Mouse (Mus musculus) bone marrow, adult 2 months (tissue): ENCODE data around the gene Fignl2. TPM values are rescaled to one million over a fixed set of nuclear protein-coding genes. Genes with fewer than 3 reads are reported as not detected.
"Not testable (repeated sequence)": the region's sequence is repeated elsewhere in the genome, so short reads cannot be mapped to it uniquely, and the experiment has no call there.

ENCODE experiments used
- H3K27ac ChIP-seq: fragments of 200-500 bp; 2 replicates; pipeline ENCODE4 v1.5.1; 2012; ENCODE audit warnings: low read depth, mild to moderate bottlenecking, control low read depth, inconsistent platforms, low read length; ENCODE audit not compliant: control insufficient read depth, poor library complexity, insufficient read depth
- H3K4me1 ChIP-seq: fragments of 200-500 bp; 2 replicates; pipeline ENCODE4 v1.6.1; 2011; ENCODE audit warnings: low read length; ENCODE audit not compliant: control insufficient read depth, insufficient read depth
- H3K4me3 ChIP-seq: fragments of 200-500 bp; replicated peaks from 2 replicates; pipeline ENCODE3; 2011; ENCODE audit warnings: mild to moderate bottlenecking, low read depth, low read length, control low read depth; ENCODE audit not compliant: control insufficient read depth
- CTCF ChIP-seq: fragments of 200-500 bp; IDR thresholded peaks from 2 replicates; pipeline ENCODE4 v1.5.1; 2011; ENCODE audit warnings: low read length, control low read depth; ENCODE audit not compliant: control insufficient read depth, insufficient read depth
- POLR2A ChIP-seq: fragments of 200-500 bp; IDR thresholded peaks from 2 replicates; pipeline ENCODE4 v1.6.1; 2011; ENCODE audit warnings: low read depth, mild to moderate bottlenecking, control low read depth, low read length, borderline replicate concordance; ENCODE audit not compliant: control insufficient read depth
- WGBS: fragments of 180-500 bp; shearing (Covaris S2); methylation state at CpG from one replicate; pipeline ENCODE4 v1.1.7; 2018; 5-methylcytosine and 5-hydroxymethylcytosine counted together
- polyA plus RNA-seq: library from polyadenylated mRNA; stranded (reverse); fragments of >200 nt; gene quantifications from 2 replicates; pipeline ENCODE4 v1.2.4, GENCODE M21; 2011; ENCODE audit warnings: low replicate concordance; ENCODE audit not compliant: missing spikeins, insufficient read depth, insufficient read length

The Fignl2 gene
- polyA plus RNA-seq, 1 experiment = 1.9 TPM

DNA sequence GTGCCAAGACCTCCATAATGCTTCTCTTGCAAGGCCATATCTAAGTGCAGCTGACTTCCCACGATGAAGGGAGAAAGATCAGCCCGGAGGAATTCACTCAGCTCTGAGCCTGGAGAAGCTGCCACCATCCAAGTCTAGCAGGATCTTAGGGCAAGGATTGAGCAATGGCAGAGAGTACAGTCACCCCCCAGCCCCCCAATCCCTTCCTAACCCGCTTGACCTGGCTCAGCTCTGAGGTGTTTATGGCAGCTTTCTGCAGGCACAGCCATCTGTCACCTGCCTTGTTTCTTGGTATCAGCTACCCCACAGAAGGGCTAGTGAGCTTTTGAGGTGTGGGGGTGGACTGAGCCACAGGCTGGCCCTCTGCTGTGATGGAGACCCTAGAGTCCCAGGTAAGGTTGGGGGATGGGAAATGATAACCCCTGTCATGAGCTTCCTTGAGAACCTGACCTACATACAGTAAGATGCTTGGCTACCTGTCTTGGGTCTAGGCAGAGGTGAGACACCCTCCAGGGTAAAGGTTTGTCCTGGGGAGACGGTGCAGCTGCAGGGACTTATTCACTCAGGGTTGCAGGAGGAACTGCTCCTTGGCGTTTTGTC lies 37.2 kb upstream of the Fignl2 start, which contains the start of gene Ankrd33:
Gene Ankrd33 (plus strand): TSS at position 245 of the 600 bp plus-strand sequence.
- Histone ChIP-seq H3K27ac (no peak within 1 kb of the TSS), H3K4me1 (peaks cover 1% of the 10 kb centered on the region; the same call in 1 of the 2 replicates), H3K4me3 (no peak within 1 kb of the TSS)
- WGBS = 69% methylated on average over 5 of the region's 5 CpGs
- TF ChIP-seq CTCF (no peak), POLR2A (no peak)

DNA sequence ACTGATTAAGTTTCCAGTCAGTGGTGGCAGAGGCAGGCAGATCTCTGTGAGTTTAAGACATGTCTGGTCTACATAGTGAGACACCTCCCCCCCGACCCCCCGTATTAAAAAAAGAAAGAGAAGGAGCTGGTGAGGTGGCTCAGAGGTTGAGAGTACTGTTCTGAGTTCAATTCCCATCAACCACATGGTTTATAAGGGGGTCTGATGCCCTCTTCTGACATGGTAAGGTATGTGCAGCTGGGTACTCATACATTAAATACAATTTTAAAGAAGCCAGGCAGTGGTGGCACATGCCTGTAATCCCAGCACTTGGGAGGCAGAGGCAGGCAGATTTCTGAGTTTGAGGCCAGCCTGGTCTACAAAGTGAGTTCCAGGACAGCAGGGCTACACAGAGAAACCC lies 35.4 kb upstream of the Fignl2 start:
- WGBS = 55% methylated on average over 2 of the region's 2 CpGs
- H3K4me1 ChIP-seq, H3K27ac ChIP-seq, H3K4me3 ChIP-seq: not testable (repeated sequence)

DNA sequence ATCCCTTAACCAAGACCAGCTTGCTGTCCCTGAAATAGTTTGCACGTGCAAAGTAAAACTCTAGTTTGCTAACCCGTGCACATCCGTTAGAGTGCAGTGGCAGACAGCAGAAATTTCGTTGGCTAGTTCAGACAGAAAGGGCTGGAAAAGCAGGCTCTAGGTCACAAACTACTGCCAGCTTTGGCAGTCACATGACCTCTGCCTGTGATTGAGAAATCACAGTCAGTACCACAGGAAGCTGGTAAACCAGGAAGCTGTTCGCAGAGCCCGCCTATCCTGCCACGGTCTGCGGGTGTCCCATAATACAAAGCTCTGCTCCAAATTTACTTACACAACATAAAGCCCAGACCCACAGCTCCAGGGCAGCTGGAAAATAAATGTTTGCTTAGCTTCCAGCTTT lies 34.8 kb upstream of the Fignl2 start:
- H3K27ac ChIP-seq = peak overlapping the region; percentile 23; the same call in 1 of the 2 replicates
- TF ChIP-seq POLR2A (no peak), CTCF (no peak)
- H3K4me1 ChIP-seq = peaks cover 1% of the 10 kb centered on the region; the same call in 1 of the 2 replicates
- H3K4me3 ChIP-seq = no peak overlapping the region
- 2% methylated on average over 8 of the region's 8 CpGs for whole genome bisulfite sequencing

DNA sequence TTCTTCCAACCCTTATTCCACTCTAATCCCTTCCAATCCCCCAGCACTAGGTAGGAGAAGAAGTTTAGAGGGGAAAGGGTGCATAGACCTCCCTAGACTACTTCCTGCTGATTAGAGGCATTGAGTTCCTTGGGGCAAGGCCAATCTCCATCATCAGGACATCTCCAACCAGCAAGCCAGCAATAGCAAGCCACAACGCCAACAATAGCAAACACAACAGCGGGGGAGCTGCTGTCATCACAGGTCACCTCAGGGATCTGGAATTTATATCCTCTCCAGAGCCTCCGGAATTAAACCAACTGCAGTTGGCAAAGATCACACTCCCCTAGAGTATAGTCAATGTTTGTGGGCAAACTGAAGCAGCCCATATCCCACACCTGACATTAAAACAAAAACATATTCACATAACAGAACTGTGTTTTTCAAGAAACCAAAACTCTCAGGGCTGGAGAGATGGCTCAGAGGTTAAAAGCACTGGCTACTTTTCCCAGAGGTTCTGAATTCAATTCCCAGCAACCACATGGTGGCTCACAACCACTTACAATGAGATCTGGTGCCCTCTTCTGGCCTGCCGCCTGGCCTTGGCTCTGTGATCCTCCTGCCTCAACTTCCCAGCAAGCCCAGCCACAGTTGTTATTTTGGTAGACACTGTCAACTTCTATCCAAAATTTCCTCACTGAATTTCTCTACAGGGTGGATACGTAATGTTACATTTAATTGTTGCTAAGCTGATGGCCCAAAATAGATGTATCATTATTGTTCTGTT lies 29.7 kb upstream of the Fignl2 start:
- H3K4me1 ChIP-seq = peaks cover 1% of the 10 kb centered on the region; the same call in 1 of the 2 replicates
- no peak overlapping the region for H3K27ac ChIP-seq
- TF ChIP-seq CTCF = no peak
- no peak for TF ChIP-seq POLR2A
- no peak overlapping the region for H3K4me3 ChIP-seq
- WGBS = 86% methylated on average over 5 of the region's 5 CpGs

DNA sequence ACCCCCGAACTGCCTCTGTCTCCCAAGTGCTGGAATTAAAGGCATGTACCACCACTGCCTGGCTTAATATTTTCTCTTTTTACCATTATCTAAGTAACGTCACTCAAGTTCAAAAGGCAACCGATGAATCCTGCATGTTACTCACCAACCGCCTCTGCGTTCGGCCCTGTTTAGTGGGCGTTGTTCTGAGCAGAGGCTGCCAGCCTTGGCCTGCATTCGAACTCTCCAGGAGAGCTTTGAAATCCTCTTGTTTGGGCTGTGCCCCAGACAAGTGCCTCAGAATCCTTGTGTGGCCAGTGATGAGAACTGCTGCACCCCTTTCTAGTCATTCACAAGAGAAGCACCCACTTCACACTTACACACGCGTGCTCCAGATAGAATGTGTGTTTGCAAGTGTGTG lies 27.6 kb upstream of the Fignl2 start:
- Histone ChIP-seq H3K4me3 (no peak overlapping the region), H3K4me1 (no peaks in the 10 kb centered on the region), H3K27ac (no peak overlapping the region)
- WGBS = 86% methylated on average over 10 of the region's 10 CpGs
- TF ChIP-seq CTCF = no peak
- TF ChIP-seq POLR2A = no peak

DNA sequence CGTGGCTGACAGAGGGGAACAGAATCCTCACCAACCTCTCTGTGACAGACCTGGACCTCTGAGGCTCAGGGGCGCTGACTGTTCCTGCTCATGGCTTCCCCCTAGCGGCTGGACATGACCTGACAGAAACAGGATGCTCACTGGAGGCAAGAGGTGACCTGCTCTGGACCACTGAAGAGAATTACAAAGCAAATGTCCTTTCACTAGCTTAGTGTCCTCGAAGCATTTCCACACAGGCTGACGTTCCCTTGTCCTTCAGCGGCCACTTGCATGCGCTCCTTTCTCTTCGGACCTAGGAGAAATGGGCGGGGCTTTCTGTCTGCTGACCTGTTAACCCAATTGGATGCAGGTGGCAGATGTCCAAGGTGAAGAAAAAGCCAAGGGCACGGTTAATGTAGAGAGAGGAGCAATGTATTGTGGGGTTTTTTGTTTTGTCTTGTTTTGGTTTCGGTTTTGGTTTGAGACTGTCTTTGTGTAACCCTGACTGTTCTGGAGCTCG lies 27.2 kb upstream of the Fignl2 start:
- H3K4me1 ChIP-seq = no peaks in the 10 kb centered on the region
- TF ChIP-seq POLR2A (no peak), CTCF (peak; percentile 93)
- H3K27ac ChIP-seq = no peak overlapping the region
- 17% methylated on average over 12 of the region's 12 CpGs for WGBS
- peak overlapping the region; percentile 4 for H3K4me3 ChIP-seq

DNA sequence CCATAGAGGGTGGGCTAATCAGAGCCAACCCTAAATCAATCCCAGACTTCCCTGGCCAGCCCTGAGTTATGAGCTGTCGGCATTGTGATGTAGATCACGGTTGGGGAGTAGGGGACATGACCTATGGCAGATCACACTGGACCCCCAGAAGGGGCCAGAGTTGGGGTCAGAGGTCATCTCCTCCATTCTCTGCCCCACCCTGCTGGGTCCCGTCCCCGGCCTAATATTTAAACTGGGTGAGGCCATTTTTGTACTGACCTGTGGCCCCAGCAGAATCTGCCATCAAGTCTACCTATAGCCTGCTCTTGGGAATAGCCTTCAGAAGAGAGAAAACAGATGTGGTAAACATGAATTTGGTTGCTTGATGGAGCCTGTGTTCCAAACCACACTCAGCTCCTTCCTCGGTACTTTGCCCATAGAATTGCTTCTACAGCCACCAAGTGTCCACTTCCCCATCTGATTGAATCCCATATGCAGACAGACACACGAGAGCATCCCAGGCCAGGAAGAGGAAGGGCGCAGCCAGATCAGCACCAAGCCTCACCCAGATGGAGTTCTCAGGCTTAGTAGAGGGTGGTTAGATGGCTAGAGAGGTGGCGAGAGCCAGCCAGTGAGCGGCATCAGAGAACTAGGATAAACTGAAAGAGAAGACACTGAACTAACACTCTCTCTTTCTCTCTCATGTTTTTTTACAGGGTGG lies 25.4 kb upstream of the Fignl2 start:
- WGBS = 72% methylated on average over 9 of the region's 9 CpGs
- Histone ChIP-seq H3K4me1 (no peaks in the 10 kb centered on the region), H3K27ac (no peak overlapping the region), H3K4me3 (no peak overlapping the region)
- TF ChIP-seq CTCF (no peak), POLR2A (no peak)

DNA sequence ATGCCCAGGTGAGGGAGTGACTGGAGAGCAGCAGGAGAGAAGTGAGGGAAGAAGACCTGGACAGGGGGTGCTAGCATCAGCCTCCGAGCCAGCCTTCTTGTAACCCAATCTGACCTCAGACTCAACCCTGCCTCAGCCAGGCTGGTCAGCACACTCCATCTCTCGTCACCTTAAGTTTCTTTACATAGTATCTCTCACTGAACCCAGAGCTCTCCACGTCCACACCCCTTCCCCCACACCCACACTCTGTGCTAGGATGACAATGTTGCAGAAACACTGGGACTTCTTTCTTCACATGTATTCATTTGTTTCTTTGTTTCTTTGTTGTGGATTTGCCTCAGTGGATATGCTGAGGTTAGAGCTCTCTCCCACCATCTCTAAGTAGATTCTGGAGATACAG lies 22.6 kb upstream of the Fignl2 start:
- WGBS = 79% methylated on average over 3 of the region's 3 CpGs
- TF ChIP-seq CTCF (no peak), POLR2A (no peak)
- H3K4me1 ChIP-seq = no peaks in the 10 kb centered on the region
- H3K27ac ChIP-seq = no peak overlapping the region
- no peak overlapping the region for H3K4me3 ChIP-seq
